Mouse (Mus musculus) G1E (cell line): ENCODE measurements at regions not wholly inside any gene's neighbourhood (a gene's known extent, or its start where the extent isn't known, plus 50 kb on each side); places are given as distances from the start of the nearest gene placed in this dataset.

Experiments used
- ATAC-seq: 2 replicates; pipeline ENCODE4 v1.8.0; 2016; ENCODE audit warnings: mild to moderate bottlenecking; ENCODE audit not compliant: insufficient number of reproducible peaks, poor library complexity, low FRiP score, severe bottlenecking; ENCODE audit errors: extremely low read depth
- DNase-seq: peaks from one replicate; pipeline ENCODE4 v3.0.0; 2012; ENCODE audit warnings: low spot score
- H3K27me3 ChIP-seq: 2 replicates; pipeline ENCODE4 v1.6.1; 2012; ENCODE audit warnings: mild to moderate bottlenecking, low read length, inconsistent platforms; ENCODE audit not compliant: insufficient read depth
- H3K36me3 ChIP-seq: replicated peaks from 2 replicates; pipeline ENCODE3; 2012; ENCODE audit warnings: mild to moderate bottlenecking, inconsistent platforms
- H3K4me1 ChIP-seq: 2 replicates; pipeline ENCODE4 v1.6.1; 2012; ENCODE audit warnings: low read depth, low read length, inconsistent platforms, mixed read lengths; ENCODE audit not compliant: insufficient read depth
- H3K4me3 ChIP-seq: 2 replicates; pipeline ENCODE4 v1.5.1; 2012; ENCODE audit warnings: low read depth, mild to moderate bottlenecking, inconsistent platforms, low read length, moderate library complexity, mixed read lengths
- H3K9me3 ChIP-seq: replicated peaks from 2 replicates; pipeline ENCODE4 v1.6.1; 2012; ENCODE audit warnings: inconsistent platforms
- CTCF ChIP-seq: IDR thresholded peaks from 2 replicates; pipeline ENCODE4 v1.5.1; 2012; ENCODE audit warnings: low read depth, low read length, inconsistent platforms, mixed read lengths
- GATA1 ChIP-seq: IDR thresholded peaks from 2 replicates; pipeline ENCODE4 v1.6.1; 2012; ENCODE audit warnings: borderline replicate concordance, low read length, inconsistent platforms, mixed read lengths
- GATA2 ChIP-seq: IDR thresholded peaks from 2 replicates; pipeline ENCODE4 v1.6.1; 2012; ENCODE audit warnings: low read depth, low read length, inconsistent platforms, borderline replicate concordance
- POLR2AphosphoS5 ChIP-seq: IDR thresholded peaks from 2 replicates; pipeline ENCODE4 v1.6.1; 2012; ENCODE audit warnings: low read depth, low read length, inconsistent platforms; ENCODE audit not compliant: insufficient replicate concordance
- TAL1 ChIP-seq: conservative IDR thresholded peaks from 2 replicates; pipeline ENCODE4 v1.6.1; 2012; ENCODE audit warnings: low read depth, low read length, inconsistent platforms, mixed read lengths

GRCm38 (mm10) chr6:51251432-51251831 is 181.0 kb upstream of the Nfe2l3 start:
- H3K9me3 ChIP-seq, result no peaks in the 10 kb centered on the region
- peaks cover 8% of the 10 kb centered on the region for H3K27me3 ChIP-seq
- peaks cover 4% of the 10 kb centered on the region; the same call in 1 of the 2 replicates for H3K4me1 ChIP-seq
- no peak for TF ChIP-seq GATA1
- no peak for TF ChIP-seq POLR2AphosphoS5
- no peak for TF ChIP-seq TAL1
- no peak for TF ChIP-seq CTCF
- TF ChIP-seq GATA2, result no peak
- no peaks in the 10 kb centered on the region for H3K36me3 ChIP-seq
- H3K4me3 ChIP-seq, result no peak overlapping the region
- no peak for DNase-seq
- no peak for ATAC-seq

- DNase-seq (no peak), ATAC-seq (no peak)
- Histone ChIP-seq H3K4me3 (no peak overlapping the region), H3K27me3 (peaks cover 8% of the 10 kb centered on the region), H3K36me3 (no peaks in the 10 kb centered on the region), H3K9me3 (no peaks in the 10 kb centered on the region), H3K4me1 (peaks cover 4% of the 10 kb centered on the region; the same call in 1 of the 2 replicates)
- TF ChIP-seq TAL1 (no peak), CTCF (no peak), GATA2 (no peak), GATA1 (no peak), POLR2AphosphoS5 (no peak)
These were observed 179.7 kb upstream of the Nfe2l3 start for GRCm38 (mm10) chr6:51252721-51253120.

- no peak for ATAC-seq
- H3K36me3 ChIP-seq, result no peaks in the 10 kb centered on the region
- H3K9me3 ChIP-seq, result peaks cover 6% of the 10 kb centered on the region
These were observed 175.8 kb upstream of the Nfe2l3 start for GRCm38 (mm10) chr6:51256631-51257030.

GRCm38 (mm10) chr6:51257524-51257923 is 174.9 kb upstream of the Nfe2l3 start:
- TF ChIP-seq CTCF (no peak), TAL1 (no peak), POLR2AphosphoS5 (no peak), GATA2 (no peak), GATA1 (no peak)
- Histone ChIP-seq H3K27me3 (peaks cover 8% of the 10 kb centered on the region), H3K4me3 (no peak overlapping the region), H3K4me1 (peaks cover 4% of the 10 kb centered on the region; the same call in 1 of the 2 replicates), H3K9me3 (peaks cover 6% of the 10 kb centered on the region), H3K36me3 (no peaks in the 10 kb centered on the region)
- DNase-seq (no peak), ATAC-seq (no peak)

More at GRCm38 (mm10) chr6:51256631-51257030, 175.8 kb upstream of the Nfe2l3 start:
- Histone ChIP-seq H3K4me3 (no peak overlapping the region), H3K27me3 (peaks cover 8% of the 10 kb centered on the region), H3K4me1 (peaks cover 4% of the 10 kb centered on the region; the same call in 1 of the 2 replicates)
- no peak for DNase-seq
- TF ChIP-seq CTCF (no peak), POLR2AphosphoS5 (no peak), GATA2 (no peak), GATA1 (no peak), TAL1 (no peak)

- no peaks in the 10 kb centered on the region for H3K36me3 ChIP-seq
- TF ChIP-seq POLR2AphosphoS5, result no peak
- no peak for TF ChIP-seq GATA2
- TF ChIP-seq GATA1, result no peak
- TF ChIP-seq TAL1, result no peak
- no peak for TF ChIP-seq CTCF
- peaks cover 6% of the 10 kb centered on the region for H3K9me3 ChIP-seq
- no peaks in the 10 kb centered on the region for H3K4me1 ChIP-seq
- H3K27me3 ChIP-seq, result peaks cover 9% of the 10 kb centered on the region; the same call in 1 of the 2 replicates
- H3K4me3 ChIP-seq, result no peak overlapping the region
- no peak for DNase-seq
- no peak for ATAC-seq
These were observed 174.2 kb upstream of the Nfe2l3 start for GRCm38 (mm10) chr6:51258304-51258703.

- DNase-seq, result no peak
- ATAC-seq, result no peak
- H3K36me3 ChIP-seq, result peaks cover 4% of the 10 kb centered on the region
These were observed 168.9 kb upstream of the Nfe2l3 start for GRCm38 (mm10) chr6:51263595-51263994.

GRCm38 (mm10) chr6:51265329-51265728 is 167.1 kb upstream of the Nfe2l3 start:
- ATAC-seq, result no peak
- H3K36me3 ChIP-seq, result peaks cover 7% of the 10 kb centered on the region

More at GRCm38 (mm10) chr6:51263595-51263994, 168.9 kb upstream of the Nfe2l3 start:
- Histone ChIP-seq H3K4me1 (0 out of 2 replicates have a peak, but pooled peaks cover 3% of the 10 kb centered on the region), H3K4me3 (no peak overlapping the region), H3K9me3 (peaks cover 6% of the 10 kb centered on the region), H3K27me3 (peaks cover 4% of the 10 kb centered on the region; the same call in 1 of the 2 replicates)
- TF ChIP-seq GATA1, result no peak
- TF ChIP-seq POLR2AphosphoS5, result no peak
- no peak for TF ChIP-seq CTCF
- no peak for TF ChIP-seq TAL1
- TF ChIP-seq GATA2, result no peak

More at GRCm38 (mm10) chr6:51265329-51265728, 167.1 kb upstream of the Nfe2l3 start:
- H3K27me3 ChIP-seq, result peaks cover 4% of the 10 kb centered on the region; the same call in 1 of the 2 replicates
- DNase-seq, result no peak
- no peak for TF ChIP-seq CTCF
- no peak for TF ChIP-seq TAL1
- no peak for TF ChIP-seq GATA1
- TF ChIP-seq POLR2AphosphoS5, result no peak
- TF ChIP-seq GATA2, result no peak
- peaks cover 18% of the 10 kb centered on the region for H3K4me1 ChIP-seq
- H3K9me3 ChIP-seq, result peaks cover 6% of the 10 kb centered on the region
- H3K4me3 ChIP-seq, result no peak overlapping the region
